Mouse (Mus musculus) brain, embryonic 14.5 days (tissue): ENCODE measurements around the gene Cnpy1. TPM values are rescaled to one million over a fixed set of nuclear protein-coding genes. Genes with fewer than 3 reads are reported as not detected.

Experiments
- DNase-seq: peaks from one replicate; pipeline ENCODE4 v3.0.0-alpha.2; 2011; ENCODE audit warnings: low read depth
- CTCF ChIP-seq: fragments of 200-500 bp; IDR thresholded peaks from 2 replicates; pipeline ENCODE4 v1.5.1; 2012; ENCODE audit warnings: inconsistent platforms, mild to moderate bottlenecking, moderate library complexity, borderline replicate concordance; ENCODE audit not compliant: insufficient read depth, insufficient read length; ENCODE audit errors: extremely low read depth
- POLR2A ChIP-seq: fragments of 200-500 bp; IDR thresholded peaks from 2 replicates; pipeline ENCODE4 v1.6.1; 2012; ENCODE audit warnings: mild to moderate bottlenecking, inconsistent platforms, borderline replicate concordance; ENCODE audit not compliant: poor library complexity, insufficient read depth, insufficient read length, severe bottlenecking; ENCODE audit errors: extremely low read depth
- polyA plus RNA-seq: library from polyadenylated mRNA; depleted of rRNA; stranded (reverse); fragments of >200 nt; gene quantifications from 2 replicates; pipeline ENCODE4 v1.2.3, GENCODE M21; 2012

The Cnpy1 gene
- polyA plus RNA-seq, 1 experiment: 54.6 TPM

- no peak for TF ChIP-seq POLR2A
- no peak for TF ChIP-seq CTCF
Observed at GRCm38 (mm10) chr5:28173674-28174073, 71.9 kb downstream of the Cnpy1 start.

GRCm38 (mm10) chr5:28172921-28173670 is 72.5 kb downstream of the Cnpy1 start:
- peak; percentile 31 for DNase-seq
- TF ChIP-seq POLR2A (no peak), CTCF (no peak)

More at GRCm38 (mm10) chr5:28173674-28174073, 71.9 kb downstream of the Cnpy1 start:
- no peak for DNase-seq

GRCm38 (mm10) chr5:28172261-28172920 is 73.2 kb downstream of the Cnpy1 start:
- TF ChIP-seq POLR2A: no peak
- peak; percentile 33 for DNase-seq

GRCm38 (mm10) chr5:28171667-28172066 is 73.9 kb downstream of the Cnpy1 start:
- no peak for TF ChIP-seq POLR2A
- no peak for TF ChIP-seq CTCF
- DNase-seq: peak; percentile 45

- TF ChIP-seq POLR2A: no peak
- TF ChIP-seq CTCF: no peak
- peak; percentile 54 for DNase-seq
Observed at GRCm38 (mm10) chr5:28170892-28171291, 74.7 kb downstream of the Cnpy1 start.

- DNase-seq: peak; percentile 27
- no peak for TF ChIP-seq CTCF
- TF ChIP-seq POLR2A: no peak
Observed at GRCm38 (mm10) chr5:28170081-28170480, 75.5 kb downstream of the Cnpy1 start.

- no peak for DNase-seq
Observed at GRCm38 (mm10) chr5:28169166-28169801, 76.3 kb downstream of the Cnpy1 start.

GRCm38 (mm10) chr5:28168253-28169165 is 77.1 kb downstream of the Cnpy1 start:
- no peak for TF ChIP-seq CTCF
- no peak for TF ChIP-seq POLR2A
- DNase-seq: peak; percentile 38

More at GRCm38 (mm10) chr5:28169166-28169801, 76.3 kb downstream of the Cnpy1 start:
- TF ChIP-seq POLR2A (no peak), CTCF (no peak)

GRCm38 (mm10) chr5:28167611-28168252 is 77.9 kb downstream of the Cnpy1 start:
- peak; percentile 68 for DNase-seq
- no peak for TF ChIP-seq POLR2A
- TF ChIP-seq CTCF: no peak

- no peak for TF ChIP-seq CTCF
- TF ChIP-seq POLR2A: no peak
- peak; percentile 54 for DNase-seq
Observed at GRCm38 (mm10) chr5:28166256-28167231, 79.1 kb downstream of the Cnpy1 start.
